Mouse (Mus musculus): ENCODE data around the gene Lrrc3c. TPM values are rescaled to one million over a fixed set of nuclear protein-coding genes. Genes with fewer than 3 reads are reported as not detected.

The Lrrc3c gene
- not detected in 2 replicates for total RNA-seq (2015)
- total RNA-seq (2017): not detected in 2 replicates

DNA sequence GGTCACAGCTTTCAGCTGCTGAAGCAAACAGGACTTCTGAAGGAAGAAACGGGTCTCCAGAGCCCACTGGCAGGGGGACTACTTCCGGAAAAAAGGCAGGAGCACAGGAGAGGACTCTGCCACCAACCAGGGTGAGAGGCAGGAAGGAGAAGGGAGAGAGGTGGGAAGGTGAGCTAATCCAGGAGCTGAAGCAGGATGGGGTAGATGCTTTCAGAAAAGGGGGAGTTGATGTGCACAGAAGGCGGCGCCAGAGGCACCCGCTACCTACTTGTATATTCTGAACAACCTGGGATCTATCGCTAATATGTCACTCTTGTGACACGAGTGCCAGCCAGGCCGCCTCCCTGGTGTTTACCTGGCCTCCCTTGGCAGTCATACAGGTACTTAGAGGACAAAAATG lies at the start of gene Lrrc3c:
Gene Lrrc3c, plus strand, starts transcription at position 301 of the 400 bp plus-strand sequence.
- ATAC-seq (replicated peaks; ENCODE audit: poor library complexity): no peak

DNA sequence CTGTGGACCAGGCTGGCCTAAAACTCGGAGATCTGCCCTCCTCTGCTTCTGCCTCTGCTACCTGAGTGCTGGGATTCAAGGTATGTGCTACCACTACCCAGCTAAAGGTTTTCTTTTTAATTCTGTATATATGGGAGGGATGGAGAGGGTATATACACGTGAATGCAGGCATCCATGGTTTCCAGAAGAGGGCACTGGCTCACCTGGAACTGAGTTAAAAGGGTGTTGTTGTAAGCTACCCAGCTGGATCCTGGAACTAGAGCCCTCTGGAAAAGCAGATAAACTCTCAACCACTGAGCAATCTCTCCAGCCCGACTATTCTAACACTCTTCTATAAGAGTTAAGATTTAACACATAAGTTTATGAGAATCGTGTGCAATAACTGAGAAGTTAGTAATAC lies 48.7 kb upstream of the Lrrc3c start:
- no peak for ATAC-seq (replicated peaks; ENCODE audit: poor library complexity)

DNA sequence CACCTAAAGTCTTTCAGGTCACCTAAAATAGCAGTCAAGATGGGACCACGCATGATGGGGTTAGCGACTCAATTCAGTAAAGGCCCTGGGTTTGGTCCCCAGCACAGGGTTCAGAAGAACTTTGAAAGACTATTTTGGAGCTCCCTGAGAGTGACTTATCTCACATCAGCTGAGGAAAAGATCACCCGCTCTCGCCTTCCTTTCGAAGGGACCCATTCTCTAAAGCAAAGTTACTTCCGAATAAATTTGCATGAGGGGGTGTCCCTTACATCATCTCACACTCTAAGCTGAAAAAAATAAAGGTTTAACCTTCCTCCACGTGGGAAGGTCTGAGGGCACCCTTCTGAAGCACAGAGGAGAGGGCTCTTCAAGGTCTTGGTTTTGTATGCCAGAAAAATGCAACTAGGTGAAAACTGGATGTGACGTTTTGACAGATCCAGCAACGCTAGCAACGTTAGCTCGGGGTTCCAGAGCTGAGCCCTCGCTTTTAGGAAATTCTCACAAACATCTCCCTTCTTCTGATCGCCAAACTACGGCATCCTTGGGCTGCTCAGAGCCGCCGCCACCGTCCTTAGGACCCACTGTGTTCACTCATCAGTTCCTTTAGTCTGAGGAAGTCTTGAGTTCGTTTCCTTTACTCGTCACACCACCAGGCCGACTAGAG lies 47.6 kb upstream of the Lrrc3c start:
- ATAC-seq (replicated peaks; ENCODE audit: poor library complexity): no peak

DNA sequence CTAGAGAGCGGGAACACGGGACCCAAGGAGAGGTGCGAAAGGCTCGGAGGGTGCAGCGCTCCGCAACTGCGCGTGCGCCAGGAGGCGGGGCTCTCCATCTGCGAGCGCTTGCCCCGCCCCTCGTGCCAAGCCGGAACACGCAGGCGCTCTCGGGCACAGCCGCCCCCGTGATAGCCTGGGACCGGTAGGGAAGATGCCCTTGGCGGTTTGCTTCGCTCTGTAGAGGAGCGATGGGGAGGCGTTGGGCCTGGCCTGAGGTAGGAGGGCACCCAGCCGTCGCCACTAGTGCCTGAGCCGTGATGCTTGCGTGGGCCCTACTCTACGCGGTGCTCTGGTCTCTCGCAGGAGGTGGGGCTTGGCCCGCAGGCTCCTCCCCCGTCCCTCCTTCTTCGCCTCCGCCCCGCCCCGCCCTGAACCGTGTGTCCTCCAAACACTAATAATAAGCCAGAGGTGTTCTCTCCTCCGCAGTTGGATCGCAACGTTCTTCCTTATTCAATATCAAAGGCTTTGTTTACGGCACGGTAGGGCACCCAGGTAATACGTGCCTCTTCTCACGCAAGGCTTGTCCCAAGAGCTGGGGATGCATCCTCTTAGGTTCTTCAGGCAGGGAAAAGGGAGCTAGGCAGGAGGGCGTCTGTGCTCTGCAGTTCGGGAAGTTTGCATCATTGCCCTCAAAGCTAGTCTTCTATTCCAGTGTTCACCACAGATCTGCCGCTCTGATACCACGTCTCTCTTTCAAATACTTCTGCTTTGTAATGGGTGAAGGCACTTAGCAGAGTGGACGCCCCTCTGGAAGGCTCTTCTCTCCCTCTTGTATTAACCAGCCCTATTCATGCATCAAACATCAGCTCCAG lies 46.9 kb upstream of the Lrrc3c start, which contains the start of gene Zpbp2:
Gene Zpbp2, plus strand, starts transcription at position 123 of the 854 bp plus-strand sequence.
- ATAC-seq (replicated peaks; ENCODE audit: poor library complexity): peak; percentile 89

DNA sequence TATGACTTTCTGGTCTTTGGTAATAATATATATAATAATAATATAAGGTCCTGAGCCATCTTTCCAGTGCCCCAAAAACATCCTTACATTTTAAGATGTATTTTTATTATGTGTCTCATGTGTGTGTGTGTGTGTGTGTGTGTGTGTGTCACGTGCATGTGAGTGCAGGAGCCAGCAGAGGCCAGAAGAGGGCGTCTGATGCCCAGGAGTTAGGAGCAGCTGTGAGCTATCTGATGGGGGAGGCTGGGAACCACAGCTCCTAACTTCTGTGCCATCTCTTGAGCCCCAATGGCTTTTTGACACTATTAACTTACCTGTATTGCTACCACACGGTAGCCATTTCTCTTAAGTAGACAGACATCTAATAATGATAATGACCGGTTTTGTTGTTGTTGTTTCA lies 44.1 kb upstream of the Lrrc3c start:
- ATAC-seq (replicated peaks; ENCODE audit: poor library complexity): no peak

DNA sequence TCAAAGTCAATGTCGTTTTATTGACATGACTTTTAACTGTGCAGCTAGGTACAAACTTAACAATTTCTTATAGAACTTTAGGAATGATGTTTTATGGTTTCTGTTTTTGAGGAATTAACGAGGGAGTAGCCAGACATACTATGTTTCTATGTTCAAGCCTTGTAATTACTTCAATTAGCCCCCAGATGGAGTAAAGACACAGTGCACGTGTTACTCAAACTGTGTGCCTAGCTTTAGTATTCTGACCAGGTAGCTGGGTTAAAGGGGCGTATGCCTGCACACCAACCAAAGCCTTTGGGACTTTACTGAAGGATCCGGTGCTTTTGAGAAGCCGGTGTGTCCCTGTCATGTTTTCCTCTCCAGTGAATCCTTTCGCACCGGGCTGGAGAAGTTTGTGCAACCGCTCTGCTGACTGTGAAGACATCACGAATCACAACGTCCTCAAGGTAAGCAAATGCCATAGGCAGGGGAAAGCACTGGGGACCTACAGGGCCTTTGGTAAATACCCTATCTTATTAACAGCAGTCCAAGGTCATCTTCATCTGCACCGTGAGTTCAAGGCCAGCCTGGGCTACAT lies 42.9 kb upstream of the Lrrc3c start:
- ATAC-seq (replicated peaks; ENCODE audit: poor library complexity): peak; percentile 52

DNA sequence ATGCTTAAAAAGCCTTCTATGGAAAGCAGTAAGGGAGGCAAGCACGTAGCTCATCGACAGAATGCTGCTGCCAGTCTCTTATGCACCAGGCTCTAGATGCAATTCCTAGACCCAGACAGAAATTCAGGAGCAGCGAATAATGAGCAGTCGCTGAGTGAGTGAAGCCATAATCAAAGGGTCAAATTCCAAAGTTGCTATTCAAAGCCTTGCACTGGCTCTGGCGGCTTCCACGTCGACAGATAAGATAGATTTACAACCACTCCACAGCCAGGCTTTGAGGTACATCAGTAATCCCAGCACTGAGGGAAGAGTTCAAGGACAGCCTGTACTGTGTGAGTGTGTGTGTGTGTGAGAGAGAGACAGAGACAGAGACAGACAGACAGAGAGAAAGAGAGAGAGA lies 37.1 kb upstream of the Lrrc3c start:
- ATAC-seq (replicated peaks; ENCODE audit: poor library complexity): no peak

DNA sequence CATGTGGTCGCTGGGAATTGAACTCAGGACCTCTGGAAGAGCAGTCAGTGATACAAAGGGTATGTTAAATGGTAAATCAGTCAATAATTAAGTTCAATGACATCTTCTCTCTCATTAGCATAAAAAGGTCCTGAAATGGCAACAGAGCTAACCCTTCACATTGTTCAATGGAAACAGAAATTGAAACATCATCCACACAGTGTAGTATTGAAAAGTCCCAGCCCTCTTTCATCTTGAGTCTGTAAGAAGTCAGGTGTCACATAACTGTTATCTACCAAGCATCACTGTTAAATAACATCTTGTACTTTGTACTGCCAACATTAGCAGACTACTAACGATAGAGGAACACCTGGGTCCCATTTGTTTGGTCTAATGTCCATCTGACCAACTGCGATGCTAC lies 35.1 kb upstream of the Lrrc3c start:
- no peak for ATAC-seq (replicated peaks; ENCODE audit: poor library complexity)

DNA sequence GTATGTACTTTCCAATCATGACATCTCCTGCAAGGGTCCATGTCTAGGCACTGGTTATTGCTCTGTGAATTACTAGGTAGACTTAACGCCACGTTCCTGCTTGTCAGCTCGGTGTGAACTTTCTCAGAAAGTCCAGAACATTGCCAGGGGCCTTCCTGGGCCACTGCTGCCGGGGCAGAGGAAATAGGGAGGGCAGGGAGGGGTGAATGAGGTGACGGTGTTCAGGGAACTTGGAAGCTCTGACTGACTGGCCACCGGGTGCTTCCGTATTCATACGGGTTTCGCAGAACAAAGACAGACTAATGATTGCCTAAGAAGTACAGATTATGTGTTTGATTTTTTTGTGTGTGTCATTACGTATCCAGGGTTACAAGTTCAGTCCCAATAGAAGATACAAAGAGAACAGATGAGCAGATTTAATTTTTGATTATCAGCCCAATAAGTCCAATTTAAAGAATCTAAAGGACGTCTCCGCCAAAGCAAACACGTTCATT lies 34.1 kb upstream of the Lrrc3c start:
- ATAC-seq (replicated peaks; ENCODE audit: poor library complexity): no peak

DNA sequence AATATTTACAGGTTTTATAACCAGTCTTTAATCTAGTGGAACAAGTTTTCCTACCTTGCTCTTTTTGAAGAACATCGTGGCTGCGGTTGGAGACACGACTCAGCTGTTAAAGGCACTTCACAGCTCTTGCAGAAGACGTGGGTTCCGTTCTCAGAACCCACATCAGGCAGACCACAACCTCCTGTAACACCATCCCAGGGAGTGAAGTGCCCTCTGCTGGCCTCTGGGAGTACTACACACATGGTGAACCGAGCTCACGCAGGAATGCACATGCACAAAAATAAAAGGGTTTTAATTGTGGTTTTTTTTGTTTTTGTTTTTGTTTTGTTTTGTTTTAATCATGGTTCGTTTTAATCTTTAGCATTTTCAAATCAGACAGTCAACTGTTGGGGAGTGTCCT lies 29.8 kb upstream of the Lrrc3c start:
- no peak; the same call in 1 of the 2 replicates for ATAC-seq (replicated peaks; ENCODE audit: poor library complexity)

DNA sequence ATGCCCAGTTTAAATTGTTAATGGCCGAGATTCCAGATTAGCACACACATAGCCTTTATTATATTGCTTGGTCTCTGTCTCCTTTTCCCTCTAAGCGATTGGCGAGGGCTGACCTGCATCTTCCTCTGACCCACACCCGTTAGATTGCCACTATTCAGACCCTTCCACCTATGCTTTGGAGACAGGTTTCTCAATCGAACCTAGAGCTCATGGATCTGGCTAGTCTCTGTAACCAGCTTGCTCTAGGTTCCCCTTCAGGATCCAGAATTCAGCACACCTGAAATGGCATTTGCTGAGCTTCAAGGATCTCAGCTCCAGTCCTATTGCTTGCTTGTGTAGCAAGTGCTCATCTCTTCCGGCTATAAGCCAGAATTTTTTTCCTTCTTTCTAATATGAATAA lies 28.6 kb upstream of the Lrrc3c start:
- no peak for ATAC-seq (replicated peaks; ENCODE audit: poor library complexity)

DNA sequence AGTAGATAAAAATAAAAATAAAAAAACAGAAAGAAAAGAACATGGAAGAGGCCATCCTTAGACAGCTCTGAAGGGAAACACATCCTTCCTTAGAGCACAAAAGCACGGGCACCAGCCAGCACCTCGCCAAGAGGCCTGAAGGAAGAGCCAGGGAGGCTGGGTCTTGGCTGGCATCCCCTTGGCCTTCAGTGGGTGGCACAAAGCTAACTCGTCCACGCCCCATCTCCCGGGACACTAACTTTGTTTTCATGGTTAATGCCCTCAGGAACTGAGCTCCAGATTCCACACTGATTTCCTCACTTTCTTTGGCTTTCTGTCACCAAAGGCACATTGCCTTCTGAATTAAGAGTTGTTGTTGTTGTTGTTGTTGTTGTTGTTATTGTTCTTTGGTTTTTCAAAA lies 20.3 kb upstream of the Lrrc3c start:
- no peak for ATAC-seq (replicated peaks; ENCODE audit: poor library complexity)

DNA sequence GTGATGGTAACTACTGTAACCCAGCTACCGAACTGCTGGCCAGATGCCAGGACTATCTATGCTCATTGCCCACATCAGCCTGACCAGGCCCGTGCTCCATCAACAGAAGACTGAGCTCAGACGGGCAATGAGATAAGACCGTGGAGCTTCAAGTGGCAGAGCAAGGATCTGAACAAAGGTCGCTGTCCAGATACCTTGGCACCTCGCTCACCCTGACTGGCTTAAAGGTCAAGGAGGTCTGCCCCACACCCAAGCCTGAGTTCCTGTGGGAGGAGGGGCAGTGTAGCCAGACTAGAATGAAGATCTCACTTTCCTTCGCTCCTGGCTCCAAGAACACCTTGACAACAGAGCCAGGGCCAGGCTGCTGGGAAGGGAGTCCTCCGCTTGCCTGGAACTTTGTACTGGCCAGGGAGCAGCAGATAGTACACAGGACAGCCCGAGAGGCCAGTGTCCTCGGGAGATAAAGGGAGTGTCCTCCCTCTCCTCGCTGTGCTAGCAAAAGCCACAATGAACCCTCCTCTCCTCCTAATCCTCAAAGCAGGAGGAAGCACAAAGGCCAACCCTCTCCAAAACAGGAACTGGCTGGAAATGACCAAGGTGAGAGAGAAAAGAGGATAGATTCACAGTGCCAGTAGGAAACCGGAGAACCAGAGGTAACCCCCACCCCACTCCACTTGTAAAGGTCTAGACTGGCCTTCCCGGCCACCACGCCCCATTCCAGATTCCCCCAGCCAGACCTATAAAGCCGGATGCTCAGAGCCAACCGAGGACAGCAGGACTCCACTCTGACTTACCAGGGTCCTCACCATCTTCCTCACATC lies 17.6 kb upstream of the Lrrc3c start:
- ATAC-seq (replicated peaks; ENCODE audit: poor library complexity): peak; percentile 47

DNA sequence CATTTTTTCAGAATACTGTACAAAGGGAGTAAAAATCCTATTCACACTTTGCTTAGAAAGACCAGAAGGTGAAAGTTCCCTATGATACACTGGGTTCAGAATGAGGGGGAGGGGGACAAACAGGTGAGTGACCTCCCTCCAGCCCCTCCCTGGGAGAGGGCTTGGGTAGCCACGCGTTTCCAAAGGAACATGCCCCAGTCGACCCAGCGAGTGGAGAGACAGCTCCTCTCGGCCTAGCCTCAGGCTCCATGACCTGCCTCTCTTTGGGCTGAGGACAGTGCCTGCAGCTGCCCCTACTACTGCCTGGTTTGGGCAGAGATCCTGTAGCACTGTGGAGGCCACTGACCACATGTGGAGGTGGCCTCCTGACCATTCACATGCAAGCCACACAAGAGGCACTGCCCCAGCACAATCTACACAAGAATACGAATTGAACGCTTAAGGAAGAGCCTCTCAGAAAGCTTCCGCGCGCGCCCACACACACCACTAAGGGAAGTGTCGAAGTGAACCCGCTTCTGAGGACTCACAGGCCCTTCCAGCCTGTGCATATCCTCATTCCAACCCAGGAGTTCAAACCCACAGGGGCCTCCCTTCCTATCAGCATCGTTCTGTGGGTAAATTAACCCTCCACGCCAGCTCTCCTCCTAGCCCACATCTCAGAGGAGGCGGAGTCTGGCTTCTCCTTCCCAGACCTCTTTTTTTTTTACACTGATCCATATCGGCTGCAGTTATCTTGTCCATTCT lies 16.6 kb upstream of the Lrrc3c start:
- peak; percentile 40 for ATAC-seq (replicated peaks; ENCODE audit: poor library complexity)

DNA sequence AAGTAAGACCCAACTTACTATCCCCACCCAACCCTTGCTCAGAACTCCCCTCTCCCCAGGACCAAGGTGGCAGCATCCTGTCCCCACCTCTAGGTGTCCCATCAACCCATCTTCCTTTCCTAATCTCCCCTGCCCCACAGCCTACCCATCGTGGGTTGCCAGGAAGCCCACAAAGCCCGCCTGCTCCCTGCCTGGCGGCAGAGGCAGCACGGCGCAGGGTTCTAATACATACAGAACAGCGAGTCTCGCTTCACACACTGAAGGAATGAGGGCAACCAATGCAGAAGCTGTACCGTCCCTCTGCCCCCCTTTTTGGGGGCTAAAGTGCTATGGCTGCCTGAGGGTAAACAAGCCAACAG lies 16.1 kb upstream of the Lrrc3c start:
- peak; percentile 25 for ATAC-seq (replicated peaks; ENCODE audit: poor library complexity)

DNA sequence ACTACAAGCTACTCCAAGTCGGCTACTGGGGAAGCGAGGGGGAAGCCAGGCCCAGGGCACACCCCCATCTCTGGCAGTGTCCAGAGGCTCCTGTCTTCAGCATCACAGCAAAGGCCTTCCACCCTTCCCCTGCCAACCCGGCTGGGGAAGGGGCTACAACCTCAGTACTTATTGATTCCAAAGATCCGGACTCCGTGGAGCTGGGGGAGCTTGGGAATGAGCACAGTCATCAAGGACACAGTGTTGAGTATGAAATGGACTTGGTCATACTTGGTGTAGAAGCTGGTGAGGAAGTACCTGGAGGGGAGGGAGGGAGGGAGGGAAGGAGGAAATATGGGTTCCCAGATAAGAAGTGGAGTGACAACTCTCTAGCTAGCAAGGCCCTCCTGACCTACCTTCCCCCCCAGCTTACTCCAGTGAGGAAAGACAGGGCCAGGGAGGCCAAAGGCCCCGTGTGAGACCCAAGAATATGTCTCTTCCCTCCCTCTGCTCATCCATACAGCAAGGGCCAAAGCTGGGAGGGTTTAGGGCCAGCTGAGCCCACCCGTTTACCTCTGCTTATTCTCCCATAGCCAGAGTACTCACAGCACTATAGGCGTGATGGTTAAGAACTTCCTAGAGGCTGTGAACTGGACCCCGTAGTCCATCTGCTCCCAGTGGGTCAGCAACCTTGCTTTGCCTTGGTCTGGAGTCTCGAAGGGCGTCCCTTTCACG lies 15.4 kb upstream of the Lrrc3c start:
- peak; percentile 15; the same call in 1 of the 2 replicates for ATAC-seq (replicated peaks; ENCODE audit: poor library complexity)

DNA sequence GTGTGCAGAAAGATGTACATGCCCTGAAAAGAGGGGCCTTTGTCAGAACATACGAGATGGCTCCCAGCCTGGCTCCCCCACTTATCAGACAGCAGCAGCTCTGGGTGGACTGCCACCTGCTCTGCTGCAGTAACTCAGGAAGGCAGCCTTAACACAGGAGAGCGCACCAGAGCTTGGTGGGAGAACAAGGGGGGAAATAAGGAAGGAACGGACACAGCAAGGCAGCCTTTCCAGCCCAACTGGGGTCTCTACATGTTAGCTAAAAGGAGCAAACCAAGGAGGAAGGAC lies 14.9 kb upstream of the Lrrc3c start:
- peak; percentile 30 for ATAC-seq (replicated peaks; ENCODE audit: poor library complexity)

DNA sequence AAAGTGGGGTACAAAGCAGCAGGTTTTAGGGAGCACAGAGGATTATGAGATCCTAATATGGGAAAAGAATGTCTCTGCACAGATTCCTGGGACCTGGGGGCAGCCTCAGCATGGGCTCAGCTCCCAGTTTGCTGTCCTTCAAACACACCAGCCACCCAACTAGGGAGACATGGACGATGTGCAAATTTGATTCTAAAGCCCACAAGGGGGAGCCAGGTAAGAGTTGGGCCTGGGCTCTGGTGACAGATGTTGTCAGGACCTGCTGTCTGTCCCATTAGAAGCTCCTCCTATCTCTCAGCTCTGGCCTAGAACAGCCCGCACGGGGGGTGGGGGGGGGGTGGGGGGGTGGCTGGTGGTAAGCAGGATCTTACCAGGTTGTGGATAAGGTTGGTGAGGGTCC lies 14.5 kb upstream of the Lrrc3c start:
- ATAC-seq (replicated peaks; ENCODE audit: poor library complexity): no peak

DNA sequence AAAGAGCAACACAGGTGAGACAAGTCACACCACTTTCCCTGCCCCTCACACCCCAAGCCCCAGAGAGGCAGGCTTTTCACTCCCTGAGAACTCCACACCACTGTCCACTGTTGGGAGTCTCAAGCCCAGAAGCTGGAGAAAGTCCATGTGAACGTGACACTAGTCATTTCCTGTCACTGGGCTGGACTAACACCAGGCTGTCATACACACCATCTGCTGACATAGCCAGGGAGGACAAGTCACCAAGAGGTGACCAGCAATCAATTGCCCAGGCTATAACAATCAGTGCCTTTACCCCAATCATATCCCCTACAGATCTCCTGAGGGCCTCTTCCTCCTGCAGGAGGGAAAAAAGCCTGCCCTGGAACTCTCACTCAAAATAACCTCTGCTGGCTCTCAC lies 13.9 kb upstream of the Lrrc3c start:
- ATAC-seq (replicated peaks; ENCODE audit: poor library complexity): no peak

All from megakaryocyte progenitor cell, adult 5-6 weeks (primary cell).